Mouse (Mus musculus) C2C12 (cell line): ENCODE measurements around the gene Scaper.

ENCODE experiments used
- CEBPB ChIP-seq: IDR thresholded peaks from one replicate; pipeline ENCODE4 v1.6.1; 2011; ENCODE audit warnings: low read depth, mild to moderate bottlenecking, control low read depth, moderate library complexity
- CTCF ChIP-seq: IDR thresholded peaks from one replicate; pipeline ENCODE4 v1.5.1; 2011; ENCODE audit not compliant: control insufficient read depth, insufficient read depth, insufficient read length
- MAX ChIP-seq: IDR thresholded peaks from one replicate; pipeline ENCODE4 v1.6.1; 2011; ENCODE audit warnings: mild to moderate bottlenecking, control low read depth
- USF1 ChIP-seq: IDR thresholded peaks from one replicate; pipeline ENCODE4 v1.6.1; 2011; ENCODE audit warnings: low read depth, mild to moderate bottlenecking, control low read depth, moderate library complexity

GRCm38 (mm10) chr9:55538377-55538776 is 399.5 kb downstream of the Scaper start, which contains the start of gene Isl2:
- TF ChIP-seq USF1 = no peak
- TF ChIP-seq CTCF = no peak
- TF ChIP-seq CEBPB = no peak
- TF ChIP-seq MAX = no peak
